Mouse (Mus musculus): ENCODE data around the gene Gpam.

Gene Gpam

DNA sequence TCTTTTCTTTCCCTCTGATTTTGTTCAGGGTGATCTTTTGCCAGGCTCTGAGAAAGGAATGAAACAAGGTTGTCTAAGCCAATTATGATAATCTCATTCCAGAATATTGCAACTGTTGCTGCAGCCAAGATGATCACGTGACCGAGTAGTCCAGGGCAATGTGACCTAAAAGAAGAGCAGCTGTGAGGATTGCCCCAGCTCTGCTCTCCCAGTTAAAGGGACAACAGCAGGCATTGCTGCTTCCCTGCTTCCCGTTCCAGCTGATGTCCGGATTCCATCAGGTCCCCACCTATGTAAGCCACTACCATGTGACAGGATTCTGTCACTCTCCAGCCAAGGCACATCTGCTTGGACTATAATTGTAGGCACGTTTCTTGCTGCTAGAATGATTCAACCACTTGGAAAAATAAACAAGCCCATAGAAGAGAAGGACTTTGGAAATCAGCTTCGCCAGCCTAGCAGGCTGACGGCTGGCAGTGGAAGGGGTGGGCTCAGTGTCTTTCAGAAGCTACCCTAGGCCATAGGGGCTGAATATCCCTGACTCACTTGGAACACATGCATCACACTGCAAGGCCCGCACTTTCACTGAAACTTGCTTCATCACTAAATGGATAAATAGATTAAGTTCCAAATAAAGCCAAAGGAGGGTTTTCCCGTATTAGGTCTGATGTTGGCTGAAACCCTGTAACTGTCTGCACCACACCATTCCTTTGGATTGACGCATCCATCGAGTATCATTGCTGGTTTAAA is 23.8 kb downstream of the Gpam start:
- no peak for DNase-seq (ENCODE audit: low read depth, low spot score)

DNA sequence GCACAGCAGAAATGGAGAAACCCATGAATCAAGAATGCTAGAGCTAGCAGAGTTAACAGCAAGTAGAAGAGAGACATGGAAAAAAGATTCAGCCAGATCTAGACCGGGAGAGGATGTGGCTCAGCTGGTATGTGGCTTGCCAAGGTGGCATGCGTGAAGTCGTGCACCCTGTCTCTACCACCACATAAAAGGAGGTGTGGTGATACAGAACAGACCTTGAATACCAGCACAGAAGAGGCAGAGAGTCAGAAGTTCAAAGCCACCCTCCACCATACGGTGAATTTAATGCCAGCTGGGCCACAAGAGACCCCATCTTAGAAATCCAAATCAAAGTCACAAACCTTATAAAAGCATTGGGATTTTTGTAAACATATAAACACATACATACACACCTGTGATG is 25.4 kb downstream of the Gpam start:
- DNase-seq (ENCODE audit: low read depth, low spot score), result no peak

DNA sequence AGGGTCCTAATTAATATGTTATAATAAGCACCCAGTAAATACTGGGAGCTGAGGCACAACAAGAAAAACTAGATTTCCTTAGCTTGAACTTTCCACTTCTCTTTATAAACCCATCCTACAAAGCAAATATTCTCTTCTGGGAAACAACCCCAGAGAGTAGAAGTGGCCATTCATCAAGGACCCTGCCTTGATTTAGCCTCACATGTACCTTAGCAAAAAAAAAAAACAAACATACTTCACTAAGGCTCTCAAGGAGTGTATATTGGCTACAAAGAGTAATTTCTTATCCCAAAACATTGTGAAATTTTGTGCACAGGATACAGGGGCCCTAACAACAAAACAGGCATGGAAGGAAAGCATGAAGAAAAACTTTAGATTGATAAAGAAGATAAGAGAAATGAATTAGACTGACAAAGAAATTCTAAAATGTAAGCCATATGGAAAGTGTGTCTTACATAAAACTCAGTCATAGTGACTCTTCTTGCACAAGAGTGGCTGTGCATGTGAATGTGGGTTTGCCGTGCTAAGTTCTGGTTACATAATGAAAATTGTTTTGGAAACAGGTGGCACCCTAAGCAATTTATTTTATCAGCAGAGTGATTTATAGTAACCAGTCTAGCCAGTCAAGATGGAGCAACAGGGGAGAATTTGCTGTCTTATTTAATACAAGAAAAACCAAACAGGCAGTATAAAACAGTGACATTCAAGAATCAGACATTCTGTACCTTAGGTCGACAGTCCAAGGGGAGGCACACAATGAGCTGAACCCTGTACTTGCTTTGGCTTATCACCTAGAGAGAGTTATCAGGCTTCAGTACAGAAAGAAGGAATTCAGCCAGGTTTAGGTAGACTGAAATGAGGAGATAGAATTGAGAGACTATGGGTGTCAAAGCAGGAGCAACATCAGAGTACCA is 26.6 kb downstream of the Gpam start:
- DNase-seq (ENCODE audit: low read depth, low spot score), result no peak

DNA sequence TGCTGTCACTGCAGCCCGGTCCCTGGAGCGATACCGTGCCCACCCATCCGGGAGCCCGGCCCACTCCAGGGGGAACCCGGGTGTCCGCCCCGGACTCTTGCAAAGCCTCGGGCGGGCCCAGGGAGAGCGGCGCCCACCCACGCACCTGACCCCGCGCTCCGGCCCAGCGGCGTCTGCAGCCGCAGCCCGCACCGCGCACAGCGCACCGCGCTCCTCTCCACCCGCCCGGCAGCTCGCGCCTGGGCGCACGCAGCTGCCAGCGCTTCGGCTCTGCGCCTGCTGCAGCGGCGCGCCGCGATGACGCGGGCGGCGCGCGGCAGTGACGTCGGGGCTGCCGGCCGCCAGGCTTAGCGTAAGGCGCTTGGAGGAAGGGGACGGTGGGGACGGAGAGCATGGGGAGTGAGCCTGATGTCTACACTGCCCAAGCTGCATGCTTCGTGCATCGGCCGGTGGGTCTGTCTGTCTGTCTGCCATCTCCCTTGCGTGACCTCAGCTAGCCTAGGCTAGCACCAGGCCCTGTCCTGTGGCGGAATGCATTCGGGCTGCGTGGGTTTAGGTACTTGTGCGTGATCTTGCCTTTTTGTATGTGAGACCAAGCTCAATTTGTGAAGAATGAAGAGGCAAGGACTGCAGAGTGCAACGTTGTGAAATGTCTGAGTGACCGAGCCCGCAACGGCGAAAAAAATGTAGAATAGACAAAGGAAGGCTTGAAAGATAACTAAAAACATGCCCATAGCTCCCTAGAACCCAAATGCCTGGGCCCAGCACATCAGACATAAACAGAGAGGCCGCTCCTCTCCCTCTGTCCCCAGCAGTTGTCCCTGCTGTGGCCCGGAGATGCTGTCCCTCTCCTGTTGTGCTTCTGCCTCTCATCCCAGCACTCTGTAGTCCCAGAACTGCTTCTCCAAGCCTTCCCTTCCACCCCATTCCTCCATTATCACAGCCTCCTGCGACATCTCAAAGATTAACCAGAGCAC is 27.6 kb downstream of the Gpam start:
- peak; percentile 96 for DNase-seq (ENCODE audit: low read depth, low spot score)

DNA sequence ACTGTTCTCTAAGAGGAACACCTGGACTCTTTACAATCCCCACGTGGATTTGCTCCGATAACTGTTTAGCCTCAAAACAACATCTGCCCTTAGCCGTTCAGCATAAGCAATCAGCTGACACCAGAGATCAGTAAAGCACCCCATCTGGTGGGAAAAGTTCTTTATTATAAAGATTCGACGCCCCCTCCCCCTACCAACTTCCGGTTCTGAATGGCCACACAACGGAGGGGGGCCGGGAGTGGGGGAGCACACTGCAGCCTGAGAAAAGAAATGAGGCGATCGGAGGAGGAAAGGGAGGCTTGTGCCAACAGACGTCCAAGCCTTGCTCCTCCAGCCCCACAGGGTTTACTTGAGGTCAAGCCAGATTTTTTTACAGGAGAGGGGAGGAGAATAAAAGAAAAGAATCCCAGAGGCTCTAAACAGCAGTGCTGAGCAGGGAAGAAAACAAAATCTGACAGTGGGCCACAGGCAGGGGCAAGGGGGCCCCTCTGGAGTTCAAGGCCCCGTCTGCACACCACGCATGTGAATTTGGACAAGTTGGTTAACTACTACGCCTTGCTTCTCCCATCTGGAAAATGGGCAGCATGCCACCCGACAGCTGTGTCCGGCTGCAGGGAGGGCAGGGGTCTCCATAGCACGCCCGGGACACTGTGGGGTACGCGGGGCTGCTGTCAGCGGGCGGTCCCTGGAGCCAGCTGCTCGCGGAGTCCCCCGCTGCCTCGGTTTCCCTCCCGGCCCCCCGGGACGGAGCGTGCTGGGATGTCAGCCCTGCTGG is 28.4 kb downstream of the Gpam start:
- peak; percentile 47 for DNase-seq (ENCODE audit: low read depth, low spot score)

DNA sequence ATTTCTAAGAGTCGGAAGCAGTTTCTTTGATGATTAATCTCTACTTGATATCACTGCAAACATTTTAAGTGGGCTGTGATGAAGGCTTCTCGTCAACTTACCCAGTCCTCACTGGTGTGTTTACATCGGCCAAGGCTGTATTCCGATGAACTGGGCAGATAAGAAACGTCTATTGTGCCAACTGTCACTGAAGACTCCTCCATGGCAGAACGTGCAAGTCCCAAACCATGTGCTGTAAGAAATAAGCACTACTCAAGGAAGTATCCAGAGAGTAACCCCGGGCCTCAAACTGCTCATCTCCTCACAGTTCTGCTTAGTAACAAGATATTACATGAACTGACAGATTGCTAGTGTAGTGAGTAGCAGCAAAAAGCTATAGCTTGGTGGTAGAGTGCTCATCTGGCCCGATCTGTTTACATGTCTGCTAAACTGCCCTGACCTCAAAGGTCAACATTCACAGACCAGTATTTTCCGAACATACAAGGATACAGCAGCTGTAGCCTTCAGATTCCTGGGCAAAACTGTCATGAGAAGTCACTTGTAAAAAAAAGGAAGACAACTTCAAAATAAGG is 29.6 kb downstream of the Gpam start:
- no peak for DNase-seq (ENCODE audit: low read depth, low spot score)

DNA sequence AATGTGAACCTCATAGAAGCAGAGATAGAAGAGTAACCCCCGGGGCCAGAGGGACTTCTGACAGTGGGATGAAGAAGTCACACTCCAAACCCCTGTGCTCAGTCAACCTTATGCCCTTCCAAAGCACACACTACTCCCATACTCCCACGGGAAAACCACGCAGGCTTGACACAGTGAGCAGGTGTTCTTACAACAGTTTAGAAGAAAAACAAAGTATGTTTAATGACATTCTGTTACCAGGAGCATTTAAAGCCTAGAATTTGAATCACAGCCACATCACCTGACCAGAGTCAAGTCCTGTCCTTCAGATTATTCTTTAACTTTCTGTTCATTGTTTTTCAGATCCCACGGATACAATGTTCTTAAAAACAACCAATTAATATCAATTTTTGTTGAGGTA is 30.4 kb downstream of the Gpam start:
- no peak for DNase-seq (ENCODE audit: low read depth, low spot score)

DNA sequence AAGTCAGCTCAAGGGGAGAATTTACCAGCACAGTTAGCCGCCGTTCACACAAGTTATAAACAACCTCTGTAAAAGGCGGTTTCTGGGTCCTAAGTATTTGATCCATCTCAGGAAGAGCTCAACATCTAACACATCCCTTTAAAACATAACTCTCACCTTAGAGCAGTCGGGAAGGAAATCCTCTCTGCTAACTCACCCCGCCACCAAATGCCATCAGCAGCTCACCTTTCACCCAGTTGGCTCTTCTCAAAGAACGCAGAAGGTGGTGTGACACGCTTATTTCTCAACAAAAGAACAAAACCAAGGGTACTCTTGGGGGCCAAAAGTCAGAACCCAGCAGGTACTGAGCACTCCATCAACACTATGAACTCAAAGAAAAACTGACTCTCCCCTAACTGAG is 31.5 kb downstream of the Gpam start:
- DNase-seq (ENCODE audit: low read depth, low spot score), result no peak

DNA sequence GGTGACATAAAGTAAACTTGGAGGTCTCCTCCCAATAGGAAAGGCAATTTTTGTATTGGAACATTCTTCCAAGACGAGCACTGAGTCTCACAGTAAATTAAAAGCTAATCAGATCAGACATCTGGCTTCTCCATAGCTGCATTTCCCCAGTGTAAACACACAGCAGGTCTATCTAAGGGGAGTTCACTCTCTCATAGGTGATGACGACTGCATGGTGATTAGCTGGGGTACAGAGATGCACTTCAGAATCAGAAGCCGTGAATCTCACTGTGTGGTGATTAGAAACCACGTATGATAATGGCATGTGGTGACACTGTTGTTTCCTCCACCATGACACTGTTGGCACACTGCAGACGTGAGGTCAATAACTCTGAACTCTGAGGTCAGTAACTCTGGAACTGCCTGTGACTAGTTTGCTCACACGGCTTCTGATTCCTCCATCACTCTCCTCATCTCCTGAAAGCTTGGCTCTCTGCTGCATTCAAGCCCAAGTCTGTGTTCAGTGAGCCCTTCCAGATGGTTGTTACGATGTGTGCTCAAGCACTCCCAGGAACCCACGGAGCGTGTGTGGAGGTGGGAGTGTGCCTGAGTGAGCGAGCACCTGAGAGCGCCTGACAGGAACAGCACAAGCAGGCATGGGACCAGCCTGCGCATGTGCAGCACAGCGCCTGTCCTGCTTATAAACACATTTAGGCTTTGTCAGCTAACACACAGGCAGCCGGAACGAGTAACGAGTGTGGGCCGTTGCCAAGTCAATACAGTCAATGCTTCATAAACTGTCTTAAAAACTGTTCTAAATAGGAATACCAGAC is 35.2 kb downstream of the Gpam start:
- no peak for DNase-seq (ENCODE audit: low read depth, low spot score)

DNA sequence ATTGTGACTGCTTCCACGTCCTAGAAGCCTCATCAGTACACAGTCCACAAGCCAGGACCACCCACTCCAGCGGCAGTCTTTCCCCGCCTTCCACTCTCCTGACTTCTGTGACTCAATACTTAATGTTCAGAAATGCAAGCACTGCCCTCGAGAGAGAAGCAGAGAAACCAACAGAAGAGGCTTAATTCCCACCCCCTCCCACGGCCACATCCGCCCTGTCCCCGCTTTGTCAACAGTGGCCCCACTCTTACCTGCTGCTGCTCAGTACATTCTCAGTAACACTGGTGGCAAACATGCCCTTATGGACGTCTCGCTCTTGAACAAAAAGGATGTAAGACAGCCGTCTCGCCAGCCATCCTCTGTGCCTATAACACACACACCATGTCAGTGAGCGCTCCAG is 36.2 kb downstream of the Gpam start:
- DNase-seq (ENCODE audit: low read depth, low spot score), result no peak

DNA sequence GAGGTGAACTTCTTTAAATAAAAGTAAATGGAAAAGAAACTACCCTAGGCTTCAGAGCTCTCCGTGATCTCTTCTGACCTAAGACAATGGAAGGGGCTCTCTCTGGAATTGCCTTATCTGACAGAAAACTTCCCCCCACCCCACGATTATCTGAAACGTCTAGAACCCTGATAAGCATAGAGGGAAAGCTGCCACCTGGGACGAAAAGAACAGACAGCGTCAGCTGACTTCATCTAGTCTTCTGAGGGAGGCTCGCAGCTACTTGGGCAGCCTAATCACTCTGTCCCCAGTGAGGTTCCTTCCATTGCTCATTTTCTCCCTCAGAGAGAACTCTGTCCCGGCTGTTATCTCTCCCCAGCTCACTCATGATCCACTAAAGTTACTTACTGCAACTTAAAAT is 36.9 kb downstream of the Gpam start:
- DNase-seq (ENCODE audit: low read depth, low spot score), result no peak

DNA sequence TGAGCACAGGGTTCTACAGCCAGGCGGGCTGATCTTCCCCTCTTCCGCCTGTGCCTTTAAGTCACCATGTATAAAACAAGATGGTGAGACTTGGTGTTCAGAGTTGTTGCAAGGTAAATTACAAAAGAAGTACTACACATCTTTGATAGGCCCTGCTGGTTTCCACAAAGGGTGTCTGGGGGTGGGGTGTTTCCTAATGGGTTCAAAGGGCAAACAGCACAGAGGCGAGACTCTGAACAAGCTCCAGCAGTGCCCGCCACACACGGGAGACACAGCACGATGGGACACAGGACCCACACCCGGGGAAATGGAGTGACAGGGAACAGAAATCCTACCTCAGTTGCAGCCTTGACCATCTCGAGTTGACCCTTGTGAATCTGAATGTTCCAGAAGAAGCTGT is 39.3 kb downstream of the Gpam start:
- DNase-seq (ENCODE audit: low read depth, low spot score), result no peak

DNA sequence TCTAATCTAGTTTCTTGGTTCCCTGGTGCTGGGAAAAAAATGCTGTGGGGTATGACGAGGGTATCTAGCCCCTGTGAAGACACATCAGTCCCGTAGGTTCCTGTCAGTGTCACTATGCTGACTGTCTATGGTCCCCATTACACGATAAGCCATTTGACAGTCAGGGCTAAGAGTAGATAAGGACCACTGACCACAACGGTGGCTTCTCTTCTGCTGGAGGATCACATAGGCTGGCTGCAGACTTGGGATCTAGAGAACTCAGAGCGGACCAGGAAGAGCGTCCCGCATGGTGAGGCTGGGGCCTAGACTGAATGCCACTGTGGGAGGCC is 41.2 kb downstream of the Gpam start:
- no peak for DNase-seq (ENCODE audit: low read depth, low spot score)

DNA sequence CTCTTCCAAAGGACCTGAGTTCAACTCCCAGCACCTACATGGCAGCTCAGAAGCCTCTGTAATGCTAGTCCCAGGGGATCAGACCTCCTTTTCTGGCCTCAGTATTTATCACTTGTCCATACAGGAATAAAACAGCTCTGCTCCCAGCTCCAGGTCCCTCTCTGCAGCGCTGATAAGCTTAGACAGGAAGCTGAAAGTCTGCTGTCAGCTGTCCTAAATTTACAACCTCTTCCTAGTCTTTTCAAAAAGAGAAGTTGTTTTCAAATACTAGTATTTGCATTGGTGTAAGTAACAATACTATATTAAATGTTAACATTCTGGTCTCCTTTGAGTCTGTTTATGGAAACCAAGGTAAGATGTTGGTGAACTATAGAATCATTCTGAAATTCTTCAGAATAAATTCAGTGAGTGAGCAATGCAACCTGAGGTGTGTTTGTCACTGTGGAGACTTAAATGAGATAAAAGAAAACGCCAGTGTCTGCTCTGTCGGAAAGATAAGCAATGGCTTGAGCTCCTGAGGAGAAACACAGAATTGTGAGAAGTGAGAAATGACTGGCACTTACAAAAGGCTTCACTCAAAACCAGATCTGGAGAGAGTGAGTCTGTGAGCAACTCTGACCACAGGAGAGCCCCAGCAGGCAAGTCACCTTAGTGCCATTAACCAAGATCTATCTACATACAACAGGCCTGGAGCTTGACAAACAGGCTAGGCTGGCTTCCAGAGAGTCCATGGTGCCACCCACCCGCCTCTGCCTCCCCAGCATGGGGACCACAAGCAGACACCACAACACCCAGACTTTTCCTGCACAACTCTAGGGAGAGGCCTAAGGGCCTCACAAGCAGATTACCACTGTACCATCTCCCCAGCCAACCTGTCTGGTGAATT is 41.8 kb downstream of the Gpam start:
- no peak for DNase-seq (ENCODE audit: low read depth, low spot score)

DNA sequence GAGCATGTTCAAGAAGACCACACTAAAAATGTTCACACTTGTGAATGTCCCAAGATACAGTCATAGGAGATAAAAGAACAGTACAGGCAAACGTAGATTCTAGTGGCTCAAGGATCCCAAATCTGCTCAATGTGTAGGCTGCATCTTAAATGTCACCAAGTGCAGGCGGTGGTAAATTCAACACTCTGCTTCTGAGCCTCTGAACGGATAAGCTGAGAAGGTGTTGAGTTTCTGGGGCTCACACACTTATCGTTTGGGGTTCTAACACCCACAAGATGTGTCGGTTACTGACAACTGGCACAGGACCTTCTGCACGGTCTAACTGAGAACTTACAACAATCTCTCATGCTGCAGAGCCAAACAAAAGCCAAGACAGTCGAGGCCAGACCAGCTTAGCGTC is 50.2 kb downstream of the Gpam start:
- no peak for DNase-seq (ENCODE audit: low read depth, low spot score)

DNA sequence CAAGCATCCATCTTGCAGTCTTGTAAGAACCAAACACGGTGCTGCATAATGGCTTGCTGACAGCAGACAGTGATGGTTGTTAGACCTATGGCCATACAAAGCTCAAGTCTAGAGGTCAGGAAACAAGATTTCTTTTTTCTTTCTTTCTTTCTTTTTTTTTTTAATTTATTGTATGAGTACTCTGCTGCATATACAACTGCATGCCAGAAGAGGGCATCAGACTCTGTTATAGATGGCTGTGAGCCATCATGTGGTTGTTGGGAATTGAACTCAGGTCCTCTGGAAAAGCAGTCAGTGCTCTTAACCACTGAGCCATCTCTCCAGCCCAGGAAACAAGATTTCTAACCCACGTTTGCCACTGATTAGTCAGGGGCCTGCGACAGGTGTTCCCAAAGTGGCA is 54.0 kb downstream of the Gpam start:
- no peak for DNase-seq (ENCODE audit: low read depth, low spot score)

DNA sequence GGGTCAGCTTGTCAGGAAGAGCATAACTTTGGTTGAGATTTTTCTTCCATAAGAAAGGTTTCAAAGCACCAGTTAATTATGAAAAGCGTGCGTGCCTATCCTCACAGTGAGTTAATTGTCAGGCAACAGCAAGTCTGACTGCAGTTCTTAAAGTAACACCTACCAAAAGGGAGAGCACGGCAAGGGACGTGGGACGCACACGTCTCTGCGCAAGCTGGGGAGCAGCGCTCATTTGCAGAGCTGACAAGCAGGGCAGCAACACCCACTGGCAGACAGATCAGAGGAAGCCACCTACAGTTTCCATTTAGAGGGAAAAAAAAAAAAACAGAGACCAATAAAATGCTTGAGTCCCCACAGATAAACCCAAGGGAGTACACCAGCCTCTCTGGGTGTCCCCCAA is 58.0 kb downstream of the Gpam start:
- DNase-seq (ENCODE audit: low read depth, low spot score), result no peak

DNA sequence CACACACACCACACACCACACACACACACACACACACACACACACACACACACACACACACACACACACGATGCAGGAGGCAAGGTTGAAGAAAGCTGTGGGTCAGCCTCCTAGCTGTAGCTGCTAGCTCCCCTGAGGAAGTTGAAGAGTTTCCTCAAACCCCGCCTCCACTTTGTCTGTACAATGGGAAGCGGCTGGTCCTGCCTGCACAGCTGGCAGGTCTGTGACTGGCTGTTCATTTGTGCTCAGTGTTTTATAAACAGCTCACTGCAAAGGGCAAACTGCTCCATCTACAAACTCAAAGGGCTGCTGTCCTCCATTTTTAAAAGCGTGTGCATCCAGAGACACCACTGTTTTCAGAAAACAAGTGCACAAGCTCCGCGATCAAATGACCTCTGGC is 63.8 kb downstream of the Gpam start:
- DNase-seq (ENCODE audit: low read depth, low spot score), result peak; percentile 19

DNA sequence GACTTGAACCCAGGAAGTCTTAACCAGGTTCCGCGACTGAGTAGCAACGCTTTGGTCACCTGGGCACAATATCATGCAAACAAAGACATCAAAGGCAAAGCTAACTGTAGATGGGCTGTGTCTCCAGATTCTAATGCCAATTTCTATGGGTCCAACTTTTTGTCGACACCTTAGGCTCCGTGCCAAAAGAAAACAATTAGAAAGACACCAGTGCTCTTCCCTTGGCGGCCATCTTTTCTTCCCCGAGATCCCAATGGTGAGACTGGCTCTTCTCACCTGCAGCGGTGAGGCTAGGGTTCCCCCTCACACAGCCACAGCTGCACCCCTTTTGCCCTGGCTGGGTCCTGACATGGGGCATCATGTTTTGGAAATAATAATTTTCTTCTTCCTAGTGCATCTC is 64.5 kb downstream of the Gpam start:
- no peak for DNase-seq (ENCODE audit: low read depth, low spot score)
